Mouse (Mus musculus) G1E-ER4 (cell line): ENCODE measurements around the gene Gad1. TPM values are rescaled to one million over a fixed set of nuclear protein-coding genes. Genes with fewer than 3 reads are reported as not detected.

Experiments
- GATA1 ChIP-seq: IDR thresholded peaks from one replicate; pipeline ENCODE4 v1.8.0; 2012; ENCODE audit warnings: low read length, inconsistent platforms
- polyA plus RNA-seq: library from polyadenylated mRNA; stranded (reverse); fragments of >175 nt; gene quantifications from 2 replicates; pipeline ENCODE4 v1.2.3, GENCODE M21; 2012

Gene Gad1
- not detected in 2 replicates for polyA plus RNA-seq

GRCm38 (mm10) chr2:70552772-70553171, at the start of gene Gad1:
TSS of gene Gad1 (plus strand) at chr2:70553072.
- TF ChIP-seq GATA1: no peak

GRCm38 (mm10) chr2:70503436-70503835, 49.4 kb upstream of the Gad1 start:
- TF ChIP-seq GATA1: no peak

- TF ChIP-seq GATA1: no peak
These were observed 47.6 kb upstream of the Gad1 start for GRCm38 (mm10) chr2:70505229-70505628.

DNA sequence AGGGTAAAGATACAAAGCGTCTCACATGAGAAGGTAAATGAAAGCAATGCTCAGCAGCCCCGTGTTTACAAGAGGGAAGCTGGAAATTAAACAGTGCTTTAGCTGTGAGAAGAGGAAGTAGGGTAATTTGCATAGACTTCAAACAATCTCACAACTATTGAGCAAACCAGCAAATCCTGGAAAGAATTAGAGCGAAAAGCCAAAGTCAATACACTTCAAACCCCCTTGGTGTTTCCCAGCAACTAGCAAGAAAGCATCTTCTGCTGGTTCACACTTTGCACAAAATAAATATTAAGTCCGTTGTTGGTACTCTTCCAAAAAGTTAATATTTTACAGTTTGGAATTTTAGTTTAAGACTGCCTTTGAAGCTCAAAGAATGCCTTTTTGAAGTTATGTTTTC, 47.0 kb upstream of the Gad1 start:
- TF ChIP-seq GATA1: no peak

DNA sequence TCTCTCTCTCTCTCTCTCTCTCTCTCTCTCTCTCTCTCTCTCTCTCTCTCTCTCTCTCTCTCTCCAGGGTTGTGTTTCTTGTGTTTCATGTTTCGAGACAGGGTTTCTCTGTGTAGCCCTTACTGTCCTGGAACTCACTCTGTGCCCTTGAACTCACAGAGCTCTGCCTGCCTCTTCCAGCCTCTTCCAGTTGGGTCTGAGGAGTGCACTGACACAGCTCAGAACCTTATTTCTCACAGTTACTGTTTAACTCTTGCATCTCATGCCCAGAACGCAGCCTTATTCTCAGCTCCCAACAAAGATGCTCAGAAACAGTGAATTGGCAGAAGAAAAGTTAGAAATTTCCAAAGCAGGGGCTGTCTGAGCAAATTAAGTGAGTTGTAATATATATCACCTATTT, 46.5 kb upstream of the Gad1 start:
- no peak for TF ChIP-seq GATA1

DNA sequence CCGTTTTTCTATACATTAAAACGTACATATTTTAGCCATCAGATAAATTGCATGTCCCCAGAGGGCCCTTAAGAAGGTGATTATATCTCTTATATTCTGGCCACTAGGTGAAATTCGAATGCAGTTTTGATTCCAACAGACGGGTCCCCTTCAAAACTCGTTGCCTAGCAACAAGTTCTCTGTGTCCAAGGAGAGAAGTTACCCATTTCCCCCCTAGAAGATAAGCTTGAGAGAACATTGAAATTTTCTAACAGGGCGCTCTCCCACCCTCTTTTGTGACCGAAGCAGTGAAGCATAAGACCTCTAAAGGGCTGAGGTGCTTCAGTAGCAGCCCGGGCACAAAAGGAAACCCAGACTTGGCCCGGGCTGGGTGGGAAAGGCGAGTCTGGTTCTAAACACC, 44.4 kb upstream of the Gad1 start, which contains the start of gene Erich2:
Gene Erich2, plus strand, starts transcription at position 324 of the 400 bp plus-strand sequence.
- no peak for TF ChIP-seq GATA1

DNA sequence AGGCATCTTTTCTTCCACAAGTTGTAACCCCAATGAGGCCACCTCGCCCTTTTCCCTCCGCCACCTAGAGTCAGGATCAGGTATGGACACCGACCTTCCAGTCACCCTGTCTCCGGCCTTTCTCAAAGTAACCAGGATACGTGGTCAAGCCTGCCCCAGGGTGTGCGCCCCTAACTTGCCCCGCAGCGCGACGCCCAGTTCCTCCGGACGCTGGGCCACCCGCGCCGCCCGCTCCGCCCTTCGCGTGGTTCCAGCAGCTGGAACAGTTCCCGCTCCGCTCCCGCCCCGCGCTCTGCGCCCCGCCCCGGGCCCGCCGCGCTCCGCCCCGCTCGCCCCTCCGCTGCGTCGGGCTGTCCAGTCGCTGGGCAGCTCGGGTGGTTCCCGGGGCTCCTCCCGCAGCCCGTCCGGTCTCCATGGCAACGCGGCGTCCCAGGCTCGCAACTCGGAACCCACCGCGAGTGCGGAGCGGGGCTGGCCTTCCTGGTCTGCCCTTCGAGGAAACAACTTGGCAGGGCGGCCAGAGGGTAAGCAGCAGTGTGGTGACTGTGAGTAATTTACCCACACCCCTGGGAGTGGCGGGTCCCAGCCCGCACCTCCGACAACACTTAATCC, 43.7 kb upstream of the Gad1 start:
- no peak for TF ChIP-seq GATA1

DNA sequence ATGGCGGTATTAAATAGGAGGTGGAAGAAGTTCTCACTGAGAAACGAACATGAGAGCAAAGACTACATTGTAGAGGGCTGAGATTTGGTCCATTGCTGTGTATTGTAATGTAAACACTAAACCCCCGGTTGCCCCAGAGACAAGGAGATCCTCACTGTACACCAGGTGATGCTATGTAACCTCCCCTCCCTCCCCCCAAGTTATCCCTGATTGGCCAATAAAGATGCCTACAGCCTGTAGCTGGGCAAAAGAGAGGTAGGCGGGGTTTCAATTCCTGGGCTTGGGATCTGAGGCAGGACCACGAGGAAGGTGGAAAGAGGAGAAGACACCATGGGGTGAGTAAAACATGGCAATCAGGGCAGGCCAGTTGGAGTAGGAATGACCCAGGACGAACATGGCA, 2.2 kb upstream of the Gad1 start:
- TF ChIP-seq GATA1: no peak

GRCm38 (mm10) chr2:70551446-70551845, 1.4 kb upstream of the Gad1 start:
- TF ChIP-seq GATA1: no peak

GRCm38 (mm10) chr2:70552067-70552598, 739 bp upstream of the Gad1 start:
- no peak for TF ChIP-seq GATA1

- no peak for TF ChIP-seq GATA1
These were observed 954 bp downstream of the Gad1 start for GRCm38 (mm10) chr2:70553826-70554225.

GRCm38 (mm10) chr2:70558112-70558842, 5.4 kb downstream of the Gad1 start:
- no peak for TF ChIP-seq GATA1

DNA sequence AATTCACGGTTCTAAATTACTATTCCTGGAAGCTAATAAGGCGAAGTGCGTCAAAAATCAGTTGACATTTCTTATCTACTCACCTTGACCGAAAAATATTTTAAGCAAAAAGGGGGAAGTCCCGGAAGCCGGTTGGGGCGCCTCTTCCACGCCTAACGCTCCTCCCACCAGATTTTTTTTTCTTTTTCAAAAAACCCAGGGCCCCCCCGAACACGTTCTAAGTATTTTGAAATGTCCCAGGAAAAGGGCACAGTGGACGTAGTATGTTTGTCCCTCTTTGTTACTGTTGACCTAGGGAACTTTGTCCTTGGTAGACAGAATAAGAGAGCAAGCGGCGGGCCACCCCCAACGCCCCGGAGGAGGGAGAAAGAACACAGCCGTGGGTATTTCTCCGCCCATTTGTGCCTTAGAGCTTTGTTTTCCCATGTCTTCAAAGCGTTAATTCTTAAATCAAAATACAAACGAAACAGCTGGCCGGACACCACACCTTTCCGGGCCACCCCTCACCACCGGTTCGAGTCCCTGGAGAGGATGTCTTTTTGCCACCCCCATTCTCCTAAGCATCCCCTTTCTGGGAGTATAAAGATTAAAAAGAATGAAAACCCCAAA, 6.1 kb downstream of the Gad1 start:
- TF ChIP-seq GATA1: no peak

DNA sequence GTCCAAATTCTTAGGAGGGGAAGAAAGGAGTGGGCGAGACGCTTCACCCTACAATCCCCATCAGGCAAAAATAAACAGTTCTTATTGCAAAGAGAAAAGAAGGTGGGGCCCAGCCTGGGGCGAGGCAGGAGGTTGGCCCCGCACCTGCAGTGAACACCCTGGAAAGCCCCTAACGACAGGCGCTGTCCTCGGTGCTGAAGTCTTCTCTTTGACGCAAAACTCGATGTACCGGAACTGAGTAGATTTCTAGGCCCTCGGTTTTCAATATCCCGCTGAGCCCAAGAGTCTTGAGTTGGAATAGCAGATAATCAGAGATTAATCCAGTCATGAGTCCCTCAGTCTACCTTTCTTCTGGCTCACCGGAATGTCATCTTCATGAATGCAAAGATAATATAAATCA, 6.6 kb downstream of the Gad1 start:
- TF ChIP-seq GATA1: no peak

- TF ChIP-seq GATA1: no peak
These were observed 8.4 kb downstream of the Gad1 start for GRCm38 (mm10) chr2:70561077-70561795.

DNA sequence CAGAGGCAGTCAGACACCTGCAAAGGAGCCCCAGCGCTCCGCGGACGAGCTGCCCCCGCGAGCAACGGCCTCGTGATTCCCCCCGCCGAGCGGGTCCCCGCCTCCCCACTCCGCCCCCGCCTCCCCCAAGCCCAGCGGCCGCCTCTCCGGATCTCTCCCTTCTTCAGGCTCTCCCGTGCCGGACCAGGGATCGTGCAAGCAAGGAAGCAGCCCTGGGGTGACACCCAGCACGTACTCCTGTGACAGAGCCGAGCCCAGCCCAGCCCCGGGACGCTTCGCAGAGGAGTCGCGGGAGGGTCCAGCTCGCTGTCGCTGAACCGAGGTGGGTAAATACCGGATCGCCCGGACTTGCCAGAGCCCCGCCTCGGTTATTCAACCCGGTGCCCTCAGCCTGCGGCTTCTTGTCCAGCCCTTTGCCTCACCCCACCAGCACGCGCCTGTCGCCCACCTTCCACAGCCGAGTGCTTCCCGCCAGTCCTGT, 9.2 kb downstream of the Gad1 start:
- TF ChIP-seq GATA1: no peak
